Mouse (Mus musculus) thymus, adult 2 months (tissue): Measurements from ENCODE around the gene Pdia5. TPM values are rescaled to one million over a fixed set of nuclear protein-coding genes. Genes with fewer than 3 reads are reported as not detected.

Source experiments
- DNase-seq: peaks from one replicate; pipeline ENCODE4 v3.0.0; 2021
- H3K27ac ChIP-seq: fragments of 200-500 bp; 2 replicates; pipeline ENCODE4 v1.5.1; 2012; ENCODE audit warnings: low read length, control low read depth; ENCODE audit not compliant: control insufficient read depth, insufficient read depth
- H3K27me3 ChIP-seq: fragments of 200-500 bp; 2 replicates; pipeline ENCODE4 v1.6.1; 2012; ENCODE audit warnings: mild to moderate bottlenecking, low read length, moderate library complexity, mixed read lengths; ENCODE audit not compliant: control insufficient read depth, insufficient read depth
- H3K36me3 ChIP-seq: fragments of 200-500 bp; 2 replicates; pipeline ENCODE4 v1.6.1; 2012; ENCODE audit warnings: mild to moderate bottlenecking, low read length, moderate library complexity; ENCODE audit not compliant: control insufficient read depth, insufficient read depth
- H3K4me1 ChIP-seq: fragments of 200-500 bp; replicated peaks from 2 replicates; pipeline ENCODE4 v1.6.1; 2012; ENCODE audit warnings: low read length; ENCODE audit not compliant: control insufficient read depth, insufficient read depth
- H3K4me3 ChIP-seq: fragments of 200-500 bp; 2 replicates; pipeline ENCODE4 v1.5.1; 2012; ENCODE audit warnings: mild to moderate bottlenecking, low read length, control low read depth, moderate library complexity; ENCODE audit not compliant: control insufficient read depth, insufficient read depth
- CTCF ChIP-seq: fragments of 200-500 bp; IDR thresholded peaks from 2 replicates; pipeline ENCODE4 v1.5.1; 2012; ENCODE audit warnings: mild to moderate bottlenecking, control low read depth, low read length, moderate library complexity, borderline replicate concordance; ENCODE audit not compliant: control insufficient read depth, poor library complexity, insufficient read depth; ENCODE audit errors: extremely low read depth
- POLR2A ChIP-seq: fragments of 200-500 bp; IDR thresholded peaks from 2 replicates; pipeline ENCODE4 v1.6.1; 2012; ENCODE audit warnings: mild to moderate bottlenecking, low read length, control low read depth, moderate library complexity; ENCODE audit not compliant: control insufficient read depth, poor library complexity, insufficient read depth; ENCODE audit errors: extremely low read depth
- WGBS: fragments of 180-500 bp; shearing (Covaris S2); methylation state at CpG from one replicate; pipeline ENCODE4 v1.1.7; 2018; 5-methylcytosine and 5-hydroxymethylcytosine counted together
- polyA plus RNA-seq: library from polyadenylated mRNA; depleted of rRNA; stranded (reverse); fragments of >200 nt; gene quantifications from 2 replicates; pipeline ENCODE4 v1.2.3, GENCODE M21; 2012

Pdia5 gene
- polyA plus RNA-seq, 1 experiment, result 2.2 TPM

DNA sequence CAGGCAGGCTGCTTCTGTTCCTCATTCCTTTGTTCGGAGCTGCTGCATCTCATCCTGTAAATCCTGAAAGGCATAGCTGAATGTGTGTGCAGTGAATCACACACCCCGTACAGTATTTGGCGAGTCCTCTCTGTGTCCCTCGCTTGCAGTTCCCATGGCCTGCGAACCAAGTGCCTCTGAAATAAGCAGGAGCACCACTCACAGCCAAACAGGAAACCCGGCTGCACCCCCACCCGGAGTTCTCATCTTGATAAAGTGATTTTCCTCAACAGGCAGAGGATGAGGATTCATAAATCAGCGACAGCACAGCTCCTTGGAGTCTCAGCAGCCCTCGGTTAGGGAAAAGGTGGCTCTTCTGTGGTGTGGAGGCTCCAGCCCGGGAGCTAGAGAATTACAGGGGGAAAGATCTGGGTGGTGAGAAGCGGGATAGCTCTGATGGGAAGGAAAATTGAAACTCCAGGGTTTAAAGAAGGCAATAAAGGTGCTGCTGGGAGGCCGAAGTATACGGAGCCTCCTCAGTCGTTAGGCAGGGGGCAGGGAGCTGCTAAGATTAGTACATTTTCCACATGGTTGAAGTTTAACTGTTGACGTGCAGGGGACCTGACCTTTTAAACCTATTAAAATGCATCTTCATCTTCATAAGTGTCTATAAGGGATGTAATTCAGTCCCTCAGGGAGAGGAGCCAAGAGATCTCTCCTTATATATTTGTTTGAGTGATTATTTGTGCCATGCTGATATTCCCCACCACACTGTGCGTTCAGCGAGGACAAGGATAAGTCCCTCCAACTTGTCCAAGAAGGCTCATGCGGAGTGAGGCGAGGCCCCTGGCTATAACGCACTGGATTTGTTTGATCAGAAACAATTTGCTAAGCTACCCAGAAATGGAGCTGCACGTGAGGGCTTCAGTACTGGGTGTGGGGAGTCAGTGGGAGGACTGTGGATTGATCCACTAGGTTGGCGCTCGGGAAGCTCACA is 27.6 kb upstream of the Pdia5 start:
- Histone ChIP-seq H3K27ac (no peak overlapping the region), H3K27me3 (no peaks in the 10 kb centered on the region), H3K4me1 (no peaks in the 10 kb centered on the region), H3K36me3 (no peaks in the 10 kb centered on the region), H3K4me3 (no peak overlapping the region)
- WGBS, result 51% methylated on average over 23 of the region's 23 CpGs
- no peak for TF ChIP-seq CTCF
- TF ChIP-seq POLR2A, result no peak
- DNase-seq, result no peak

DNA sequence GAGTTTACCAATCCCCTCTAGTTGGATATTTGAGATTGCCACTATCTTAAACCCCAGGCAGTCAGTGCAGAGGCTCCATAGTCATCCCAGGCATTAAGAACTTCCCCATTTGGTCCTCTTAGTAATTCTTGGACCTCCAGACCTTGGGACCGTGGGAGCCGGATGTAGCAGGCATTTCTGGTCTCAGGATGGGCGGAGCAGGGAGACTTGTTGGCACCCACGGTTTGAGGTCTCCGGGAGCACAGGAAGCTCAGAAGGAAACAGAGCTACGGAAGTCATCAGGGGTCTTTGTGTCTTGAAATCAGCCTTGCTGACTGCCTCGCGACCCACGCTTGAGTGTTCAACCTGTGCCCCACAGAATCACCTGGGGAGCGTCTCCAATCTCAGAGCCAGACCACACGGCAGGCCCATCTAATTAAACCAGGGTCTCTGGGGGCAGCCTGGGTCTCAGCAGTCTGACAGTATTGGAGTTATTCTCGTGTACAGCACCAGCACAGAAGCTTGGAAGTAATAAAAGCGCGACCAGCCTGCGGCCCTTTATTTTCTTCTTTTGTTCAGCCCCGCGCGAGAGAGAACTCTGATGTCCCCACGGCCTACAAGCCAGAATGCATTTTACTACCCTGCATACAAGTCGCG is 25.4 kb upstream of the Pdia5 start:
- Histone ChIP-seq H3K27ac (no peak overlapping the region), H3K36me3 (no peaks in the 10 kb centered on the region), H3K27me3 (no peaks in the 10 kb centered on the region), H3K4me3 (no peak overlapping the region), H3K4me1 (no peaks in the 10 kb centered on the region)
- TF ChIP-seq POLR2A (no peak), CTCF (no peak)
- 52% methylated on average over 21 of the region's 21 CpGs for WGBS
- no peak for DNase-seq

DNA sequence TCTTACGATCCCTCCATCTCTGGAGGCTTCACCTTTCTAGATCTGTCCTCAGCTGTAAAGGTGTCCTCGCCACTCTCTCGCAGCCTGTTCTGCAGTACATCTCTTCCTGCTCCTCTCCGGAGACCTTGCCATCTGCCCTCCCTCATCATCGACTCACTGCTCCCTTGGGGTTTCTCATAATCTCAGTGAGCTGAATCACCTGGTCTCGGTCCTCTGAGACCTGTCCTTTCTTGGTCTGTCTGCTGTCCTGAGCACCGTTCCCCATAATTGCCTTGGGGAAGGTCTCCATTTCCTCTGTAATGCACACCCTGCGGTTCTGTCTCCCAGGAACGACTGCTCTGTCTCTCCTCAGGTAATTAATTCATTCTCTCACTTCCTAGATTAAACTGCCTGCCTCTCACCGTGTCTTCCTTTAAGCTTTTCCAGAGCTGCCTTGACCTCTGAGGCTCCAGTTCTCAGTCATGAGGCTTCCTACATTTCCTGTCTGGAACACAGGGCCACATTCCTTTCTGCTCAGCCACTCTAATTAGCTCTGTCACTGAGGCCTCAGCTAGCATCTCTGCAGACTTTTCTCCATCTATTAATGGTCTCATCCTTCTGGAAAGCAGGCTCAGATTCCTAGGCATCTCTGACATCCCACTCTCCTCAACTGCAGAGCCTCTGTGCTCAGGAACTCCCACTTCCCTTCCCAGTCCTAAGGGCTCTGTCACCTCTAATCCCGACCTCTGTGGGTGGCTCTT is 18.8 kb upstream of the Pdia5 start:
- WGBS, result 67% methylated on average over 11 of the region's 11 CpGs
- no peak for DNase-seq
- H3K27me3 ChIP-seq, result no peaks in the 10 kb centered on the region
- H3K36me3 ChIP-seq, result no peaks in the 10 kb centered on the region
- no peak overlapping the region for H3K27ac ChIP-seq
- H3K4me1 ChIP-seq, result no peaks in the 10 kb centered on the region
- no peak for TF ChIP-seq CTCF
- no peak overlapping the region for H3K4me3 ChIP-seq

DNA sequence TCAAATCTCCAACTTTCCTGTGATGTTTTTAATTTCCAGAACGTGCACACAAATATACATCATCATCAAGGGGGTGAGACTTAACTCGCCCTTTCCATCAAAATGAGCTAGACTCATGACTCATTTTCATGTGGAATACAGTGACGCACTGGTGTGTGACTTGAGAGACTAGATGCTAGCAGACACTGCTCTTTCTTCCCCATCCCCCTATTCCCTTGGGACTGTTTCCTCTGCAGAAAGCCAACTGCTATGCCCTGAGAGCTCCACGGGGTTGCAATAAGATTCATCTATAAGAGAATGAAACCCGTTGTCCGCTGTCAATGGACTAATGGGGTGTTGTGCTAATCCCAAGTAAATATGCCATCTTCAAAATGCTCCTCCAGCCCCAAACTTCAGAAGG is 17.9 kb upstream of the Pdia5 start:
- 91% methylated on average over 6 of the region's 6 CpGs for WGBS
- no peaks in the 10 kb centered on the region for H3K4me1 ChIP-seq
- no peaks in the 10 kb centered on the region for H3K27me3 ChIP-seq
- DNase-seq, result no peak
- no peak for TF ChIP-seq CTCF
- TF ChIP-seq POLR2A, result no peak
- no peak overlapping the region for H3K27ac ChIP-seq
- no peaks in the 10 kb centered on the region for H3K36me3 ChIP-seq
- H3K4me3 ChIP-seq, result no peak overlapping the region

DNA sequence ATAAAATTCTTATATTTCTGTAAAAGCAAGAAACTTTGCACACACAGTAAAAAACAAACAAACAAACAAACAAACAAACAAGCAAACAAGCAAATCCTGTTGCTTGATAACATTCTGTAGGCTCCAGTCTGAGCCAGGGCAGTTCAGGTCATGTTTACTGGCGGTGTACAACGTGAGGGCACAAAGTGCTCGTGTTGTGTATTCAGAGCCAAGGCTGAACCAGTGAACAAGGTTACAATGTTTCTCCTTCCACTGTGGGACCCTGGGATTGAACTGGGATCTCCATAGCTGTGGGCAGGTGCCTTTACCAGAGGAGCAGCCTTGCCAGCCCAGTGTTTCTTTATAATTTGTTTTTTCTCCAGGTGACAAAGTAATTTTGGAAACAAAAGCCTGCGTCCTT is 15.1 kb upstream of the Pdia5 start:
- TF ChIP-seq POLR2A (no peak), CTCF (no peak)
- Histone ChIP-seq H3K27me3 (no peaks in the 10 kb centered on the region), H3K4me3 (no peak overlapping the region), H3K36me3 (no peaks in the 10 kb centered on the region), H3K4me1 (no peaks in the 10 kb centered on the region), H3K27ac (no peak overlapping the region)
- WGBS, result 97% methylated on average over 4 of the region's 4 CpGs
- no peak for DNase-seq

DNA sequence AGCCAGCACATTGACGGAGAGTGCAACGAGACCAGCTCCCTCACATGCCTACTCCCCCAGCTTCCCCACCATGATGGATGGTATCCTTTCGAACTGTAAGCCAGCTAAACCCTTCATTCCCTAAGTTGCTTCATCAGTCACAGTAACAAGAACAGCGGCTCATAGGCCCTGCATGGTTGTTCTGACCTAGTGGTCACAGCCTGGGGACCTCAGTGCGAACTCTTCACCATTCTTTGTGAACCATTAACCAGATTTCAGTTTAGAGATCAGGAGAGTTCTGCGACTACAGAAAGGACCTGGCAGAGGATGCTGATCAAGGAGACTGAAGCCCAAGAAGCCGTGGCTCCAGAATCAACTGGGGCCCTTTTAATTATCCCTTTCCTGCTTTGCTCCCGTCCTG is 13.6 kb upstream of the Pdia5 start:
- no peak overlapping the region for H3K4me3 ChIP-seq
- no peak for DNase-seq
- WGBS, result 93% methylated on average over 8 of the region's 8 CpGs
- TF ChIP-seq POLR2A, result no peak
- no peak for TF ChIP-seq CTCF
- H3K36me3 ChIP-seq, result no peaks in the 10 kb centered on the region
- no peaks in the 10 kb centered on the region for H3K4me1 ChIP-seq
- H3K27ac ChIP-seq, result no peak overlapping the region
- no peaks in the 10 kb centered on the region for H3K27me3 ChIP-seq
